Mouse (Mus musculus): ENCODE data around the gene Riok1.

DNA sequence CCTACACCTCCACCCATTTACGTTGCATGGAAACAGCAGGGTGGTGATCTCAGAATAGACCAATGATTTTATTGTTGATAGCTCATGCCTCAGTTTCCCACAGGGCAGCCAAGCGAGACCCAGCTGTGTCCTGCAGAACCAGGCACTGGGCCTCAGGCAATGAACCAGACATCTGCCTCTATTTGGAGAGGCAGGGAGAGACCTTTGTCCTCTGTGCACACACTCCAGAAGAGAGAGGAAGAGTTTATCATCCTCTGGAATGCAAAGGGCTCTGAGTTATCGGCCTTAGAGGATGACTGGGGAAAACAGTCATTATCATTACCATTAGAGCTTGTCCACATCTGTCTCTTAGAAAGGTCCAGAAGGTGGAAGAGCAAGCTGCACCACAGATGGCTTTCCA, 49.9 kb downstream of the Riok1 start:
- TF ChIP-seq POLR2A (IDR thresholded peaks at IDR 0.05; ENCODE audit: low read depth, low read length), result no peak
- no peak for TF ChIP-seq CTCF (IDR thresholded peaks at IDR 0.05; ENCODE audit: extremely low read depth, insufficient read depth, insufficient read length, insufficient replicate concordance)
